Mouse (Mus musculus) splenic B cell, adult 2 months (primary cell): ENCODE data around the gene B3gnt2.

Source experiments
- DNase-seq: peaks from one replicate; pipeline ENCODE4 v3.0.0-alpha.2; 2011; ENCODE audit warnings: low read depth, low spot score
- H3K27me3 ChIP-seq: 2 replicates; pipeline ENCODE4 v1.6.1; 2012; ENCODE audit warnings: mild to moderate bottlenecking, low read length, moderate library complexity, mixed read lengths; ENCODE audit not compliant: control insufficient read depth, poor library complexity, insufficient read depth, severe bottlenecking
- H3K36me3 ChIP-seq: 2 replicates; pipeline ENCODE4 v1.6.1; 2012; ENCODE audit warnings: mild to moderate bottlenecking, low read length, moderate library complexity, mixed read lengths; ENCODE audit not compliant: control insufficient read depth, poor library complexity, insufficient read depth, severe bottlenecking

The B3gnt2 gene

GRCm38 (mm10) chr11:22825548-22825947 lies 35.2 kb downstream of the B3gnt2 start:
- no peak for DNase-seq
- Histone ChIP-seq H3K36me3 (no peaks in the 10 kb centered on the region), H3K27me3 (no peaks in the 10 kb centered on the region)

GRCm38 (mm10) chr11:22824049-22824705 lies 36.6 kb downstream of the B3gnt2 start:
- no peaks in the 10 kb centered on the region for H3K27me3 ChIP-seq
- H3K36me3 ChIP-seq, result no peaks in the 10 kb centered on the region
- no peak for DNase-seq

GRCm38 (mm10) chr11:22821243-22821642 lies 39.5 kb downstream of the B3gnt2 start:
- DNase-seq, result no peak
- Histone ChIP-seq H3K36me3 (no peaks in the 10 kb centered on the region), H3K27me3 (no peaks in the 10 kb centered on the region)

- Histone ChIP-seq H3K27me3 (no peaks in the 10 kb centered on the region), H3K36me3 (no peaks in the 10 kb centered on the region)
- DNase-seq, result peak; percentile 76
Measured at GRCm38 (mm10) chr11:22818371-22818770, 42.4 kb downstream of the B3gnt2 start.

- Histone ChIP-seq H3K36me3 (no peaks in the 10 kb centered on the region), H3K27me3 (no peaks in the 10 kb centered on the region)
- peak; percentile 43 for DNase-seq
Measured at GRCm38 (mm10) chr11:22815877-22816276, 44.9 kb downstream of the B3gnt2 start.

GRCm38 (mm10) chr11:22815143-22815542 lies 45.6 kb downstream of the B3gnt2 start:
- no peaks in the 10 kb centered on the region for H3K36me3 ChIP-seq
- no peaks in the 10 kb centered on the region for H3K27me3 ChIP-seq
- peak; percentile 73 for DNase-seq

- no peaks in the 10 kb centered on the region for H3K36me3 ChIP-seq
- DNase-seq, result peak; percentile 78
- H3K27me3 ChIP-seq, result no peaks in the 10 kb centered on the region
Measured at GRCm38 (mm10) chr11:22813921-22814704, 46.6 kb downstream of the B3gnt2 start.

GRCm38 (mm10) chr11:22813427-22813826 lies 47.3 kb downstream of the B3gnt2 start:
- Histone ChIP-seq H3K36me3 (no peaks in the 10 kb centered on the region), H3K27me3 (no peaks in the 10 kb centered on the region)
- DNase-seq, result no peak

- Histone ChIP-seq H3K36me3 (no peaks in the 10 kb centered on the region), H3K27me3 (no peaks in the 10 kb centered on the region)
- DNase-seq, result no peak
Measured at GRCm38 (mm10) chr11:22811413-22811812, 49.3 kb downstream of the B3gnt2 start.

- DNase-seq, result no peak
- Histone ChIP-seq H3K27me3 (no peaks in the 10 kb centered on the region), H3K36me3 (no peaks in the 10 kb centered on the region)
Measured at GRCm38 (mm10) chr11:22809465-22810096, 51.2 kb downstream of the B3gnt2 start.

GRCm38 (mm10) chr11:22808040-22808439 lies 52.7 kb downstream of the B3gnt2 start:
- Histone ChIP-seq H3K27me3 (no peaks in the 10 kb centered on the region), H3K36me3 (no peaks in the 10 kb centered on the region)
- DNase-seq, result no peak

GRCm38 (mm10) chr11:22805171-22805570 lies 55.6 kb downstream of the B3gnt2 start:
- no peaks in the 10 kb centered on the region for H3K27me3 ChIP-seq
- H3K36me3 ChIP-seq, result no peaks in the 10 kb centered on the region
- DNase-seq, result no peak

GRCm38 (mm10) chr11:22799987-22800424 lies 60.8 kb downstream of the B3gnt2 start:
- Histone ChIP-seq H3K27me3 (no peaks in the 10 kb centered on the region), H3K36me3 (no peaks in the 10 kb centered on the region)
- no peak for DNase-seq

- Histone ChIP-seq H3K36me3 (no peaks in the 10 kb centered on the region), H3K27me3 (no peaks in the 10 kb centered on the region)
- no peak for DNase-seq
Measured at GRCm38 (mm10) chr11:22798916-22799315, 61.8 kb downstream of the B3gnt2 start.

- Histone ChIP-seq H3K36me3 (no peaks in the 10 kb centered on the region), H3K27me3 (no peaks in the 10 kb centered on the region)
- no peak for DNase-seq
Measured at GRCm38 (mm10) chr11:22794734-22795133, 66.0 kb downstream of the B3gnt2 start.
